Mouse (Mus musculus) ES-E14 (cell line): ENCODE data around the gene Serpinb11. TPM values are rescaled to one million over a fixed set of nuclear protein-coding genes. Genes with fewer than 3 reads are reported as not detected.

Experiments
- DNase-seq: peaks from one replicate; pipeline ENCODE4 v3.0.0-alpha.2; 2013; ENCODE audit warnings: low read depth, low spot score
- H3K27ac ChIP-seq: 2 replicates; pipeline ENCODE4 v1.5.1; 2012; ENCODE audit warnings: low read depth, mild to moderate bottlenecking, low read length, moderate library complexity, mixed read lengths; ENCODE audit not compliant: poor library complexity, insufficient read depth, severe bottlenecking
- H3K36me3 ChIP-seq: 2 replicates; pipeline ENCODE4 v1.6.1; 2012; ENCODE audit warnings: mild to moderate bottlenecking, low read length, moderate library complexity, mixed read lengths; ENCODE audit not compliant: control insufficient read depth, poor library complexity, insufficient read depth, severe bottlenecking
- H3K4me1 ChIP-seq, 2 experiments: fragments of 150-350 bp in 1 of 2; sonication (generic) in 1 of 2; 2 replicates each; pipeline ENCODE4 v1.6.1; 2012; ENCODE audit warnings: low read length in 2 of 2, mild to moderate bottlenecking in 1 of 2, mixed read lengths in 1 of 2; ENCODE audit not compliant: control insufficient read depth in 2 of 2, insufficient read depth in 2 of 2, poor library complexity in 1 of 2
- H3K4me3 ChIP-seq, 2 experiments: fragments of 150-350 bp in 1 of 2; sonication (generic) in 1 of 2; 2 replicates each; pipeline ENCODE4 v1.5.1; 2012; ENCODE audit warnings: low read length in 2 of 2, low read depth in 1 of 2, mild to moderate bottlenecking in 1 of 2, mixed read lengths in 1 of 2; ENCODE audit not compliant: insufficient read depth in 1 of 2, poor library complexity in 1 of 2, severe bottlenecking in 1 of 2
- H3K9ac ChIP-seq: 2 replicates; pipeline ENCODE4 v1.6.1; 2012; ENCODE audit warnings: low read depth, mild to moderate bottlenecking, low read length, mixed read lengths; ENCODE audit not compliant: poor library complexity, insufficient read depth, severe bottlenecking
- H3K9me3 ChIP-seq: fragments of 150-350 bp; sonication (generic); 2 replicates; pipeline ENCODE4 v1.6.1; 2012; ENCODE audit warnings: low read depth, mild to moderate bottlenecking, low read length; ENCODE audit not compliant: control insufficient read depth, insufficient read depth
- CHD2 ChIP-seq: IDR thresholded peaks from 2 replicates; pipeline ENCODE4 v1.6.1; 2014; ENCODE audit warnings: mild to moderate bottlenecking, low read depth, low read length, inconsistent platforms
- HCFC1 ChIP-seq: IDR thresholded peaks from 2 replicates; pipeline ENCODE4 v1.6.1; 2012; ENCODE audit warnings: low read length, inconsistent platforms, borderline replicate concordance; ENCODE audit not compliant: insufficient read depth
- MAFK ChIP-seq: IDR thresholded peaks from 2 replicates; pipeline ENCODE4 v1.6.1; 2014; ENCODE audit warnings: mild to moderate bottlenecking, low read depth, low read length, inconsistent platforms; ENCODE audit not compliant: insufficient read depth
- ZC3H11A ChIP-seq: IDR thresholded peaks from 2 replicates; pipeline ENCODE4 v1.6.1; 2012; ENCODE audit warnings: low read depth, mild to moderate bottlenecking, inconsistent platforms, low read length, borderline replicate concordance
- ZNF384 ChIP-seq: IDR thresholded peaks from 2 replicates; pipeline ENCODE4 v1.6.1; 2012; ENCODE audit warnings: low read depth, low read length, inconsistent platforms
- in situ Hi-C, 2 experiments: fragments of 600-800 bp; cut with MboI; formaldehyde crosslinking; loops; one replicate each; pipeline ENCODE4 v1.15.1; 2025; ENCODE audit warnings: low sequenced_read_pairs in 2 of 2, inconsistent platforms in 1 of 2; ENCODE audit not compliant: unreplicated experiment in 2 of 2
- total RNA-seq: library from RNA; depleted of rRNA; stranded (reverse); fragments of 300-350 nt; gene quantifications from 2 replicates; pipeline ENCODE4 v1.2.3, GENCODE M21; 2012

Gene Serpinb11
- total RNA-seq, 1 experiment: not detected

- TF ChIP-seq HCFC1 (no peak), ZC3H11A (no peak), ZNF384 (no peak)
Measured at GRCm38 (mm10) chr1:107353046-107353445, 8.0 kb upstream of the Serpinb11 start.

GRCm38 (mm10) chr1:107365973-107366372 lies 5.0 kb downstream of the Serpinb11 start:
- Histone ChIP-seq H3K4me1 (no peaks in the 10 kb centered on the region), H3K9me3 (no peaks in the 10 kb centered on the region), H3K4me3 (no peak overlapping the region), H3K27ac (no peak overlapping the region), H3K9ac (no peak overlapping the region), H3K36me3 (no peaks in the 10 kb centered on the region)
- TF ChIP-seq CHD2 (no peak), ZC3H11A (no peak), HCFC1 (no peak), ZNF384 (no peak), MAFK (no peak)
- DNase-seq: no peak
- in situ Hi-C loops: no loop called here

More at GRCm38 (mm10) chr1:107353046-107353445, 8.0 kb upstream of the Serpinb11 start:
- Histone ChIP-seq H3K36me3 (no peaks in the 10 kb centered on the region), H3K9me3 (no peaks in the 10 kb centered on the region), H3K4me3 (no peak overlapping the region), H3K27ac (no peak overlapping the region), H3K4me1 (no peaks in the 10 kb centered on the region), H3K9ac (no peak overlapping the region)
- in situ Hi-C loops: no loop called here
- DNase-seq: peak; percentile 11

DNA sequence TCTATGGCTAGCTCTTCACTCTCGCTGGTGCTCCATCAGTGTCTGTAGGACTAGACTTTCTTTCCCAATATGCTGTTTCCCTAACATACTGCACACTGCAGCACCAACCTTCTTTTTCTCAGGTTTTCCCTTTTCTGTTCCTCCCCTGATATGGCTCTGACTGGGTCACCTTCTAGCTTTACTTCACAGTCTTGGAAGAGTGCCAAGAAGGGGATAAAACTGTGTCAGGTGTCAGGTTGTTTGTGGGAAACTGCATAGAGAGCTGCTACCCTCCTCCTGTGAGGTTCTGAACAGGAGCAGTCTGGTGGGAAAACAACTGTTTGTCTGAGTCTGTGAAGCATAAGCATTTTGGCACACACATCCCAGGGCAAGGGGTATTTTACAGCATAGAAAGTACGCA lies 7.9 kb downstream of the Serpinb11 start:
- H3K27ac ChIP-seq: no peak overlapping the region
- no peaks in the 10 kb centered on the region for H3K4me1 ChIP-seq
- H3K9ac ChIP-seq: no peak overlapping the region
- H3K4me3 ChIP-seq: no peak overlapping the region
- TF ChIP-seq HCFC1: no peak
- TF ChIP-seq ZC3H11A: no peak
- no peak for TF ChIP-seq CHD2
- TF ChIP-seq MAFK: no peak
- TF ChIP-seq ZNF384: no peak
- in situ Hi-C loops: no loop called here
- no peak for DNase-seq
- no peaks in the 10 kb centered on the region for H3K9me3 ChIP-seq
- no peaks in the 10 kb centered on the region for H3K36me3 ChIP-seq

DNA sequence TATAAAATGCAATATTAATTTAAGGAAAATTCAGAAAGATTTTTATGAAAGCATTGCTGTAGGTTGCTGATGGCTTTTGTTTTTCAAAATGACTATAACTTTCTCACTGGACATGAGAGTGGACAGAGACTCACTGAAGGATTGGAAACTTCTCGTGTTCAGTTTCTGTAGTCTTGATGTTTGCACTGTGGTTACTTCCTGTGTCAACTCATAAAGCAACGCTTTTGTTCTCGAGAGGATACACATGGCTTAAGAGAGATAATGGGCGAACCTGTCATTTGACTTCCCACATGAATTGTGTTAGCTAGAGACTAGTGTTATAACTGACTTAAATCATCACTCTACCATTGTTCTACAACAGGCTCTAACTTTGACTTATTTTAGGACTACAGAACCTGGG lies 16.0 kb downstream of the Serpinb11 start:
- H3K36me3 ChIP-seq: no peaks in the 10 kb centered on the region
- no peaks in the 10 kb centered on the region for H3K9me3 ChIP-seq
- TF ChIP-seq HCFC1 (no peak), ZNF384 (no peak), MAFK (no peak), ZC3H11A (no peak), CHD2 (no peak)
- DNase-seq: no peak
- H3K4me3 ChIP-seq: no peak overlapping the region
- H3K4me1 ChIP-seq: no peaks in the 10 kb centered on the region
- H3K27ac ChIP-seq: no peak overlapping the region
- in situ Hi-C loops: no loop called here
- H3K9ac ChIP-seq: no peak overlapping the region

DNA sequence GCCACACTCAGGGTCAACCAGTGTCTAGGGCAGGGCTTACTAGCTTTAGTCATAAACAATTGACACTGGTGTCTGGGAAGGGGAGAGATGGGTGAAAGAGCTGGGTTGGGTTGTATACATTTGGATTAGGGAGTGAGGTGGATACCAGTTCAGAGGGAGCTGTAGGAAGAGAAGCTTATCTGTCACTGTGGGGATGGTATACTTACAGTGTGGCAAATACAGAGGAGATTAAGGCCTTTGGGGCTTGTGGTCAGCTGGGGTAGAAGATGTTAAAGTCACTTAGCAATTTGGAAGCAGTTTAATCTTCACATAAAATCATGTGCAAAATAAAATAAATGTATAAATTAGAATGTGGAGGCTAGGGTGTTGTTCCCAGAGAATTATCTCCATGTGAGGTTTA lies 17.4 kb downstream of the Serpinb11 start:
- Histone ChIP-seq H3K4me1 (no peaks in the 10 kb centered on the region), H3K9ac (no peak overlapping the region), H3K27ac (no peak overlapping the region), H3K9me3 (no peaks in the 10 kb centered on the region), H3K4me3 (no peak overlapping the region), H3K36me3 (no peaks in the 10 kb centered on the region)
- no peak for DNase-seq
- in situ Hi-C loops: no loop called here
- TF ChIP-seq MAFK: no peak
- TF ChIP-seq ZC3H11A: no peak
- no peak for TF ChIP-seq HCFC1
- TF ChIP-seq CHD2: no peak
- no peak for TF ChIP-seq ZNF384
